Mouse (Mus musculus) natural killer cell, adult 2 months (primary cell): ENCODE measurements around the gene Gstt2.

Experiments
- DNase-seq, 2 experiments: peaks; one replicate each; pipeline ENCODE4 v3.0.0; 2022; ENCODE audit warnings: low spot score in 2 of 2

Gstt2 gene

DNA sequence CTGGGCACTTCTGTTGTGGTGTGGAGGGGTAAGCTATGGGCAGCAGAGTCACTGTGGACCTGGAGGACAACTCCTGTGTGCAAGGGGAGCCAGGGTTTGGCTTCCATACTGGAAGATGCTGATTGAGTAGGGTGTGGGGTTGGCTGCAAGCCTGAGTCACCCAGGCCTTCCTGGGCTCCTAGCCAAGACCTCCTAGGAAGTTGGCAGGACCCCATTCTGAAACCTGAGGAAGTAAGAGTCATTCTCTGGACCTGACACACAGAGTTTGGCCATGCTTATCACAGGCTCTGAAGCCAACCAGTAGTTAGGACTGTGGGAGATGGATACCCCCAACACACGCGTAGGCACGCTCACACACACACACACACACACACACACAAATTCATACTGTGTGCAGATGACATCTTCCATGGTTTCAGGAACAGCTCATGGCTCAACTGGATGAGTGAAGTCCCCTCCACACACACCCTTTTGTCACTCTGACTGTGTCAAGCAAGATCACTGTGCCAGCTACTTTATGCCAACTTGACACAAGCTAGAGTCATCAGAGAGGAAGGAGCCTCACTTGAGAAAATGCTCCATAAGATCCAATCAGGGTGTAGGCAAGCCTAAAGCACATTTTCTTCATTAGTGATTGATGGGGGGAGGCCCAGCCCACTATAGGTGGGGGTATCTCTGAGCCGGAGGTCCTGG lies 9.4 kb downstream of the Gstt2 start:
- DNase-seq = no peak

DNA sequence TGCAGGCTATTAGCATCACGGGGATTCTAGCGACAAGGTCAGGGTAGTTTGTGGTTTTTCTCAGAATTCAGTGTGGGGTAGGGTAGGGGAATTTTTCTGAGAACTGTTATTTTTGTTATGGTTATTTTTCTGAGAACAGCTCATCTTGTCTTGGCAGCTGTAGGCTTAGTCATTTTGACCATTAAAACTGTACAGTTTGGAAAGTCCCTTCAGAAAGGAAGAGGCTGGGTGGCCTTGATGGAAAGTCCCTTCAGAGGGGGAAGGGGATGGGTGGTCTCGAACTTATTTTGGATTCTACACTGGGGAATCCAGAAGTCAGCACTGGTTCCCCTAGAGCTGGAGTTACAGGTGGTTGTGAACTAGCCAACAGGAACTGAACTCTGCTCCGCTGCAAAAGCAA lies 12.7 kb downstream of the Gstt2 start:
- no peak for DNase-seq

DNA sequence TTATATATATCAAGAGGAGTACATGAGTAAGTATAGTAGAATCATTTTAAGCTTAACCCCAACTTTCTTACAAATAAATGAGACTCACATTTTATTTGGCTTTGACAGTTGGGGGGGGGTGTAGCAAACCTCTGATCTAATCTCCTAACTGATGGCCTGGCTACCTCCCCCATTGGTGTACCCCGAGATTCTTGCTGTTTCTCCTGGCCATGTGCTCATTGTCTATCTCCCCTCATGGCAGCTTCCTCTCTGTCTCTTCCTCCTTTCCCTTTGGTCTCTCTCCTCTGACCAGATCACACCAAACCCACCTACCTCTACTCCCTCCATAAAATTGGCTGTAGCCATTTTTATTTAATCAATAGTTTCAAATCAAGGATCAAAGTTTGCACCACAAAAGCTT lies 13.4 kb downstream of the Gstt2 start:
- no peak for DNase-seq

DNA sequence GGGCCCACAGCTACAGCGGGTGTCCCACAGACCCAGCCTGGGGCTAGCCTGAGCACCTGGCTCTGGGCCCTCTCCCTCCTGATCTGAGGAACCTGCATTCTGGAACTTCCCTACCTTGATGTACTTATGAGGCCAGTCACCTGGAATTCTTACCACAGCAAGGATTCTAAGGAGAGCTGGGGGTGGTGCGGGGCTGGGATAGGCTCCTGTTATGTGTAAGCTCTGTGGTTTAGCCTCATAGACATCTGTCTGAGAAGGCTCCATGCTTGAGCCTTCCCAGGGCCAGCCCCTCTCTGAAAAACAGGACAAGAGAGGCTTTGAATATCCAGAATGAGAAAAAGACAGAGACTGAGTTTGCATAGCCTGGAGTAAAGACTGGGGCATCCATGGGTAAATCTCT lies 14.8 kb downstream of the Gstt2 start, which contains the start of gene Gstt4:
Gstt4 (minus strand) TSS at position 101 of the 400 bp plus-strand sequence.
- no peak for DNase-seq

DNA sequence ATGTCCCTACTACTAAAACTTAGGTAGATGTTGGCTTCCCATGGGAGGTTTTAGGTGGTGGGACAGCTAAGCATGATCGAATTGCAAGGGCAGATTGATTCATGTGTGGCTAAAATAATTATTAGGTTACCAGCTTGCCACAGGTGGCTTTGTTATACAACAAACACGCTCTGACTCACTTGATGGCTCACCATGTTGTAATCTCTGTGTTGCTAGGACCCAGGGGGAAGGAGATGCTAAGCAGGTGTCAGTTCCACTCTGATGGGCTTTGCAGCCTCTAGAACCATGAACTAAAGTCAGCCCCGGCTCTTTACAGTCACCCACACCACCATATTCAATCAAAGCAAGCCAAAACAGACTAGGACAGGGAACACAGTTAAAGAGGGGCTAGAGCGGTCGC lies 17.3 kb downstream of the Gstt2 start:
- no peak for DNase-seq

DNA sequence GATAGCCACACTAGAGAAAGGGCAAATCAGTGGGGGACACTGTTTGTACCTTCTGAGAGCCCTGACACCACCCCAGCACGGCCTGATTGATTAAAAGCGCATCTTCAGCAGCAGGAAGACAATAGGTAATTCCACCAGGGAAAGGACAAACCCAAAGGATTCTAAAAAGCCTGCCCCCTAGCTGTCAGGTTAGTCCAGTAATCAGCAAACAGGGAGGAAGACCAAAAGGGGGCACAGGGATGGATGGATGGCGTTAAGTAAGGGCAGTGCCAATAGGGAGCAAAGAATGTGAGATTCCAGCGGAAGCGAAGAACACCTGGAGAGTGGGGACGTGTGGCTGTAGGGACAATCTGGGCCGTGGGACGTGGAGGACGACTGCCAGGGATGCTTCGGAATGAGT lies 18.6 kb downstream of the Gstt2 start:
- no peak for DNase-seq

DNA sequence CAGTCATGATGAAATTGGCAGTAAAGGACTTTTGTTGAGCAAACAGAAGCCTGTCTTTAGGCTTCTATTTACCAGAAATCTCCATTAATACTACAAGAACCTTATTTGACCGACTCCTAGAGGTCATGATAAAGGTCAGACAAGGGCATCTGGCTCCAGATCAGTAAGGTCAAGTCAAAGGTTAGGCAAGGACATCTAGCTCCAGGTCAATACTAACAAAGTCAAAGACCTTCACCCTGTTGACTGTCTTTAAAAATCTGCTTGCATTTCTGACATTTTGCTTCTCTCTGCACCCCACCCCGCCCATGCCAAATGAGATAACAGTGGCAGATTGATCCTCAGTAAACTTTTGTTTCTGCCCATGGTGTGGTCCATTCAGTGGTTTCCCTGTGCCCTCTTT lies 33.0 kb downstream of the Gstt2 start:
- no peak for DNase-seq

DNA sequence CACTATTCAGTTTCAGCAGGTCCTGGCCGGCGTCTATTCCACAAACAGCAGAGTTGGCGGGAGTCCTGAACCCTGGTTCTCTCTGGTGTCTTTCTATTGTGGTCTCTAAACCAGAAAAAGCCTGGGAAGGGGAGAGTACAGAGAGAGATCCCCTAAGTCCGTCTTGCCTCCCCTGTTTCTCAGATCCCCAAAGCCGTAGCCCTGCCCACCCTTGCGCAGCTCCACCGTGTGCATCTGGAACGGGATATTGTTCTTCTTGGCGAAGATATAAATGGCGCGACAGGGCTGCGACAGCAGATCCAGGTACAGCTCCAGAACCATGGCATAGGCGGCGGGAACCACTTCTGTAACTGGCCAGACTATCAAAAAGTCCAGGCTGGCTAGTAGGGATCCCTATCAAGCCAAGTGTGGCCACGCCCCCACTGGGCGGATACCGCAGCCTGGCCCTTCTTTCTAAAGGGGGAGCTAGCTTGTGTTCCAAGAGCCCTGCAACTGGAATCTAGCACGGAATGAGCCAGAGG lies 39.0 kb downstream of the Gstt2 start, which contains the start of gene Gstt1:
Gstt1 (minus strand) TSS at position 409 of the 521 bp plus-strand sequence.
- DNase-seq = no peak

DNA sequence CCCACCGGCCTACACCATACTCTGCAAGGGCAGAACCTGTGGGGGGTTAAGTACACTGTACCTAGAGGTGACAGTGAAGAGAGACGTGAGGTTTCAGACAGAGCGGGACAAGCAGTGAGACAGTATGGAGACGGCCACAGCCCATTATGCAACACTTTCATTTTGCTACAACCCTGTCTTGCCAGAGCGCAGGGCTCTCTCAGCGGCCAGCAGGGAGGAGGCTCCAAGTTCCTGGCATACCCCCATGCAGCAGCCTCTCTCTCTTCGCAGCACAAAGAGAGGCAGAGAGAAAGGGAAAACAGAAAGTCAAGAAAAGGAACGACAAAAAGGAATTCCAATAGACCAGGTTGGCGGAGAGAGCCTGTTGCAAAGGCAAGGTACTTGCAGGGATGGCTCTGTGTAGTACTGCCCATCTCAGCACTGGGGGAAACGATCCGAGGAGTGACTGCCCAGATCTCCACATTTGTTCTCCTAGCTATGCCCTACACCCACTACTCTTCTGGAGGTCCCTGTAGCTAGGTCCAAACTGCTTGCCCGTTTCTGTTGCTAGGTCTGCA lies 39.5 kb downstream of the Gstt2 start:
- DNase-seq = peak; percentile 8 to 24

DNA sequence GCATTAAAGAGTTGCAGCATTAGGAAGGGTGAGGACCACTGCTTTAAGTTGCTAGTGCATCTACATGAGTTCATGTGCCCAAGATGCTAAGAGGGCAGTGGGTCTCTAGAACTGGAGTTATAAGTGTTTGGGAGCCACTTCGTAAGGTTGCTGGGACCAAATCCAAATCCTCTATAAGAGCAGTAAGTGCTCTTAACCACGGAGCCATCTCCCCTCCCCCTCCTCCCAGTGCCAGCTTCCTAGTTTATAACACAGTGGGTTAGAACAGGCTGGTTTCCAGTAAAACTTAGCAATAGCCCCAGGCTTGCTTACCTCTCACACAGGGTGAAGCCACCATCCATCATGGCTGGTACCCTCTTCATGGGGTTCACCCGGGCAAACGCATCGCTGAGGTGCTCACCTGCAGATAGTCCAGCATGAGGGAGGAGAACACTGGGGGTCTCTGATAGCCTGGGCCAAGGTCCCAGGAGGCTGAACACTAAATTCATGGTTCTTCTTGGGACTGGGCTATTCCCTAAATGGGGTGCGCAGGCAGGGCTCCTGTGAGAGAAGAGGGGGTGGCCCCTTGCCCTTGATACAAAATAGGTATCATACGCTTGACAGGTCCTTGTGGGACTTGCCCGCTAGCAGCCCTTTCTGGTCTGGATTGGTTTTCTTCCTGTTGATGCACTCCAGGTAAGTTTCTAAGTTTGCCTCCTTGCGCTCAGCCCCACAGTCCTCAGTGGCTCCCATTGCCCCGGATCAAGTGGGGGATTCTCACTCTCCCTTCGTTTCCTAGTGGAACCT lies 40.3 kb downstream of the Gstt2 start:
- DNase-seq = no peak

DNA sequence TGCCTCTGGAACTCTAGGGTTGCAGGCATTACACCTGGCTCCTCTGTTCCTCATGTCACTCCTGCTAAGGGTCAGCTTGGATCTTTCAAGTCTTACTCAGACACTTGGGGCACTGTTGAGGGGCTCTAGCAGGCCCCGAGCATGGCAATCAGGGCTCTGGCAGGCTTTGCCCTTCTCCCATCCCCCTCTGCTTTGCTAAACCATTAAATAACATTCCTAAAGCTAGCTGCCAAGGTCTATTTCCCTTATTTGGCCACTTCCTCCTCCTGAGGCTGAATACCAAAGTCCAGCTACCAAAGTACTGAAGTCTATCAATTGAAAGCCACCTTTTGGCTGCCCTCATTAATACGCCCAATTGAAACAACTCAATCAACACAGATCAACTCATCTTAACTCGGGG lies 42.3 kb downstream of the Gstt2 start:
- no peak for DNase-seq

DNA sequence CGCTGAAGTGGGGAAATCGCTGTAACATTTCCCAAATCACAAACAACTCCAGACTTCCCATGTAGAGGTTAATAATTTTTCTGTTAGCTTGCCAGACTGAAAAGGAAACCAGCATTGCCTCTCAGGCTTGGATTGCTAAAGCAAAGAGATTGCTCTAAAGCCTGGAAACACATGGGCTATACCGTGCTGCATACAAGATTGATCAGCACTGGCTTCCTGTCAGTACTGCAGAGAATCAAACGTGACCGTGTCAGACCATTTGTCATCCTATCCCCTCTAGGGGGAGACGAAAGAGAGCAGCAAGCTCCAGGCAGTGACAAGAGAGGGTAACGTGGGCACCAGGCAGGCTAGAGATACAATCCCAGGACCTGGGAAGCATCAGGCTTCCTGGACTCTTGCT lies 46.5 kb downstream of the Gstt2 start:
- no peak for DNase-seq

DNA sequence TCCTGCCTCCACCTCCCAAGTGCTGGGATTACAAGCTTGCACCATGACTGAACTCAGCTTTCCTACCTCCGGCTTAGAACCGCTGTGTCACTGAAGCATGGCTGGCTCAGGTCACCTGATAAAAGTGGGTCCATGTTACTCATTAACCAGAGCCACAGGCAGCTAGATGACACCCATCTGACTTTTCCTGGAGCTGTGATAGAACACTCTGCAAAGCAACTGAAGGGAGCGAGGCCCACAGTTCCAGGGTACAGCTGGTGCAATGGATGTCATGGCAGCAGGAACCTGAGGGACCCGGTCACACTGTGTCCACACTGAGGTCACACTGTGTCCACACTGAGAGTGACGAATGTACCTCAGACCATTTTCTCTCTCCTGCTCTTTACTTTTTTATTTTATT lies 47.4 kb downstream of the Gstt2 start:
- DNase-seq = no peak

DNA sequence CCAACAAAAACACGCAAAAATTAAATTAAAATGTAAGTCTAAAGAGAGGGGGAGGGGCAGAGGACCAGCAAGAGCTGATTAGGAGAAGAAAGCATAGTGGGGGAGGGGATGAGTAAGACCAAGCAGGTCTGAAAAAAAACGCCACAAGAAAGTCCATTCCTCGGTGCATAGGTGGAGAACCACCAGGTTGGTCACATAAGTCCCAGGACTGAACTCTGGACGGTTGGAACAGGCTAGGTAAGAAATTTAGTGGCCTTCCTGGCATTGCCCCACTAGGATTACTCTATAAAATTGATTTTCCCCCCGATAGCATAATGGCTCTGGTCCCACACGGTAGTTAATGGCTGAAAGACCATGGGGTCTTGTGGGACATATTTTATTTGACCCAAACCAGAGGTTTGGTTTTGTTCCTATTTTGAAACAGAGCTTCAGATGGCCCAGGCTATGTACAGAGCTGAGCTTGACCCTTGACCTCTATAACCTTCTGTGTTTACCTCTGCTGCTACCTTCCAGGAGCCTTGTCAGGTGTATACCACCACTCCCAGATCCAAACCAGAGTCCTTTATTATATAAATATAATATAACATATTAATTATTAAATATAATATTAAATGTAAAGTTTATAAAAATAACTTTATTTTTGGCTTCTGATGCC lies 48.0 kb downstream of the Gstt2 start:
- DNase-seq = no peak

DNA sequence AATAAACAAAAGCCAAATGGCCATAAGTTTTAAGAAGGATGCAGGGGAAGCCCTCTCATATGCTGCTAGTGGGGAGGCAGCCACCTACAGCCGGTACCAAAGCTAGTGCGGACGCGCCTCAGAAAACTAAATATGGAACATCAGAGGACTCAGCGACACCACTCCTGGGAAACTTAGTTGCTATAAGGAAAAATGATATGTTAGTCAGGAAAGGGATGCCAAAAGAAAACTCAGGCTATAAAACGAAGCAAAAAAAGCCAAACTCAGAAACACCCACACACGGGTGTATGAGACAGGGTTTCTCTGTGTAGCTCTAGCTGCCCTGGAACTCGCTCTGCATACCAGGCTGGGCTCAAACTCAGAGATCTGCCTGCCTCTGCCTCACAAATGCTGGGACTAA lies 48.9 kb downstream of the Gstt2 start:
- DNase-seq = no peak

DNA sequence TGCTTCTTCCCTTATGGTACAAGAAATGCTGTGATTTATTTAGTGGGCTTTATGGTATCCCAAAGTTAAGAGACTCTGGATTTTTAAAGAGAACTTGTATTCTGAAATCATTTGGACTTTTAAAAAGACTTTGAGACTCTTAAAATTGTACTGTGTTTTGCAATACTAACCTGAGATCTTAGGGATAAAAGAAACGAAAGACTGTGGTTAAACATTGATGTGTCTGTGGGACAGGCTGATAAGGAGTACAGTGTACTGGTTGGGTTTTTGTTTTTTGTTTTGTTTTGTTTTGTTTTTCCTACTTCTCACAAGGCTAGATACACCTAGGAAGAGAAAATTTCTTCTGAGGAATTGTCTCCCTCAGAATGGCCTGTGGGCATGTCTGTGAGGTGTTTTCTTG lies 51.8 kb downstream of the Gstt2 start:
- DNase-seq = no peak
